Mouse (Mus musculus) cortical plate, adult 2 months (tissue): ENCODE data around the gene Stard8.

Source experiments
- CTCF ChIP-seq: fragments of 200-500 bp; IDR thresholded peaks from 2 replicates; pipeline ENCODE4 v1.5.1; 2011; ENCODE audit warnings: mild to moderate bottlenecking, control low read depth, low read length; ENCODE audit not compliant: insufficient read depth; ENCODE audit errors: extremely low read depth
- POLR2A ChIP-seq: fragments of 200-500 bp; IDR thresholded peaks from 2 replicates; pipeline ENCODE4 v1.6.1; 2011; ENCODE audit warnings: mild to moderate bottlenecking, low read length, control low read depth; ENCODE audit not compliant: insufficient read depth; ENCODE audit errors: extremely low read depth

DNA sequence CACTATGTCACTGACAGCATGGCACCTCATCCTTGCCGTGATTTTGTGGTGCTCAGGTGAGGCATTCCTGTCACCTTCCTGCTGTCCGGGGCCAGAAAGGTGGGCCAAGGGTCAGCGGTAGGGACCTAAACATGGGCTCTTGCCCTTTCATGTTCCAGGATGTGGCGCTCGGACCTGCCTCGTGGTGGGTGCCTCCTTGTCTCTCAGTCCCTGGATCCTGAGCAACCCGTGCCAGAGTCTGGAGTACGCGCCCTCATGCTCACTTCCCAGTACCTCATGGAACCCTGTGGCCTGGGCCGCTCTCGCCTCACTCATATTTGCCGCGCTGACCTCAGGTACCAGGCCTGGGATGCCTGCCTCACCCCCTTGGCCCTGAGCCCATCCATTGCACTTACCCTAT lies 69.5 kb downstream of the Stard8 start:
- TF ChIP-seq CTCF (no peak), POLR2A (no peak)
